Mouse (Mus musculus): Measurements from ENCODE around the gene Canx. TPM values are rescaled to one million over a fixed set of nuclear protein-coding genes. Genes with fewer than 3 reads are reported as not detected.

Gene Canx
- polyA plus RNA-seq, 1 experiment = 139 TPM

DNA sequence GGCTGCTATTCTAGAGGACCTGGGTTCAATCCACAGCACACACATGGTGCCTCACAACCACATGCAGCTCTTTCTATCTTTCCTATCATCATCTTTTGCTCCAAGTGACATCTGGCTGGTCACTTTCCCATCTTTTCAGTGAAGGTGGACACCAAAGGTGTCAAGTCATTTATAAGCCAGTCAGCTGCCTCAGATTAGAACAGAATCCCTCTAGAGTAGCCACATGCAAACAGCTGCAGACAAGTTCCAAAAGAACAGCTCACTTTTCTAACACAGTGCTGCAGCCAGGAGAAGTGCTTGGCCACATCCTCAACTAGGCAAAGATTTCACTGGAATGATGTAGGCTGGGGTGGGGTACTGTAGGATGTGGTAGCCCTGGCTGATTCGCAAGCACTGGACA lies 55.6 kb downstream of the Canx start:
- peak in 1 of 3 experiments; percentile 93 for TF ChIP-seq MYOG (IDR thresholded peaks at IDR 0.05; ENCODE audit: control insufficient read depth in 1 of 3, insufficient read depth in 1 of 3, insufficient read length in 2 of 3, low read depth in 2 of 3)
- TF ChIP-seq MYOD1 (IDR thresholded peaks at IDR 0.05; ENCODE audit: control insufficient read depth in 1 of 3, insufficient read length in 2 of 3, low read depth in 2 of 3) = peak in 2 of 3 experiments; percentile 25 to 49
- no peak for TF ChIP-seq REST (IDR thresholded peaks at IDR 0.05; ENCODE audit: insufficient read depth, insufficient read length)
- Histone ChIP-seq H3K36me3 (ENCODE audit: control insufficient read depth, insufficient read depth) (peaks cover 15% of the 10 kb centered on the region), H3K27me3 (ENCODE audit: control insufficient read depth, insufficient read depth, insufficient read length) (no peaks in the 10 kb centered on the region), H3K79me2 (ENCODE audit: control insufficient read depth, insufficient read depth) (peaks cover 73% of the 10 kb centered on the region), H3K4me2 (ENCODE audit: low read depth) (no peak overlapping the region), H3ac (ENCODE audit: control insufficient read depth, insufficient read length) (no peak overlapping the region), H3K4me3 (no peak overlapping the region)

DNA sequence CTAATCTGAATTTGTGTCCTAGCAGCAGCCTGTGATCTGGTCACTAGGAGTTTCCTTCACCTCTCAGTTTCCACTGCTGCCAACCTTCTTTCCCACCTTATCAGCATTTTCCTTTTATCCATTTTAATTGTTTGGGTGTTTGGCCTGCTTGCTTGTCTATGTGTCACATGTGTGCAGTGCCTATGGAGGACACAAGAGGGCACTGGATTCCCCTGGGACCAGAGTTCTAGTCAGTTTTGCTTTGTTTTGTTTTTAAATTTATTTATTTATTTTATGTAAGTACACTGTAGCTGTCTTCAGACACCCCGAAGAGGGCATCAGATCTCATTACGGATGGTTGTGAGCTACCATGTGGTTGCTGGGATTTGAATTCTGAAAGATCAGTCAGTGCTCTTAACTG lies 56.3 kb downstream of the Canx start:
- TF ChIP-seq SRF (IDR thresholded peaks at IDR 0.05; ENCODE audit: control insufficient read depth, insufficient read length, low read depth) (no peak), TCF3 (IDR thresholded peaks at IDR 0.05; ENCODE audit: insufficient read length, low read depth) (no peak), E2F4 (IDR thresholded peaks at IDR 0.05; ENCODE audit: insufficient read depth) (no peak), MAX (IDR thresholded peaks at IDR 0.05; ENCODE audit: low read depth) (no peak), POLR2A (IDR thresholded peaks at IDR 0.05; ENCODE audit: insufficient read length, low read depth) (no peak), CEBPB (IDR thresholded peaks at IDR 0.05; ENCODE audit: insufficient read depth, poor library complexity, severe bottlenecking) (no peak), REST (IDR thresholded peaks at IDR 0.05; ENCODE audit: insufficient read depth, insufficient read length) (no peak), POLR2AphosphoS2 (IDR thresholded peaks at IDR 0.05; ENCODE audit: insufficient read length, low read depth) (no peak), MYOD1 (IDR thresholded peaks at IDR 0.05; ENCODE audit: control insufficient read depth in 1 of 3, insufficient read length in 2 of 3, low read depth in 2 of 3) (no peak), MYOG (IDR thresholded peaks at IDR 0.05; ENCODE audit: control insufficient read depth in 1 of 3, insufficient read depth in 1 of 3, insufficient read length in 2 of 3, low read depth in 2 of 3) (no peak), USF1 (IDR thresholded peaks at IDR 0.05; ENCODE audit: low read depth) (no peak), TCF12 (IDR thresholded peaks at IDR 0.05; ENCODE audit: insufficient read depth, poor library complexity, severe bottlenecking) (no peak)
- H3K79me2 ChIP-seq (ENCODE audit: control insufficient read depth, insufficient read depth) = peaks cover 70% of the 10 kb centered on the region
- no peak overlapping the region for H3K4me3 ChIP-seq
- H3K27me3 ChIP-seq (ENCODE audit: control insufficient read depth, insufficient read depth, insufficient read length) = no peaks in the 10 kb centered on the region
- H3K4me2 ChIP-seq (ENCODE audit: low read depth) = no peak overlapping the region
- peaks cover 22% of the 10 kb centered on the region for H3K36me3 ChIP-seq (ENCODE audit: control insufficient read depth, insufficient read depth)
- no peak overlapping the region for H3ac ChIP-seq (ENCODE audit: control insufficient read depth, insufficient read length)

DNA sequence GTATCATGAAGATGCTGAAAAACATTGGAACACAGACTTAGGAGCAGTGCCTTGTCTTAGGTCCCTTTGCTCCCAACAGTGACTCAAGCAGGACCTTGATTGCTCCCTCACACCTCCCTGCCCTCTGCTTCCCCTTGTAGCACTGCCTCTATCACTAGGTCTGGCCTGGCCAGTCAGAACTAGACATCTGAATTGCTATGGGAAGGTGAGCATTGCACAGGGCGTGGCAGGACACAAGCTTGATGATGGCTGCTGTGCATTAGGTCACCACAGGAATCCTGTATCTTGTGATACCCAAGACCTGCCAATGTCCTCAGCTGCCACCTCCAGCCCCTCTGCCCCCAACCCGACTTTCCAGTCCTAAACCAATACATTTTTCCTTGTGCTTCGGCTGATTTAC lies 58.5 kb downstream of the Canx start:
- Histone ChIP-seq H3K36me3 (ENCODE audit: control insufficient read depth, insufficient read depth) (peaks cover 33% of the 10 kb centered on the region), H3K4me3 (no peak overlapping the region), H3K79me2 (ENCODE audit: control insufficient read depth, insufficient read depth) (peaks cover 49% of the 10 kb centered on the region), H3K27me3 (ENCODE audit: control insufficient read depth, insufficient read depth, insufficient read length) (no peaks in the 10 kb centered on the region), H3ac (ENCODE audit: control insufficient read depth, insufficient read length) (no peak overlapping the region), H3K4me2 (ENCODE audit: low read depth) (no peak overlapping the region)
- TF ChIP-seq POLR2A (IDR thresholded peaks at IDR 0.05; ENCODE audit: insufficient read length, low read depth) = no peak
- TF ChIP-seq SRF (IDR thresholded peaks at IDR 0.05; ENCODE audit: control insufficient read depth, insufficient read length, low read depth) = no peak
- TF ChIP-seq MAX (IDR thresholded peaks at IDR 0.05; ENCODE audit: low read depth) = no peak
- TF ChIP-seq E2F4 (IDR thresholded peaks at IDR 0.05; ENCODE audit: insufficient read depth) = no peak
- no peak for TF ChIP-seq REST (IDR thresholded peaks at IDR 0.05; ENCODE audit: insufficient read depth, insufficient read length)
- no peak for TF ChIP-seq CEBPB (IDR thresholded peaks at IDR 0.05; ENCODE audit: insufficient read depth, poor library complexity, severe bottlenecking)
- no peak for TF ChIP-seq MYOG (IDR thresholded peaks at IDR 0.05; ENCODE audit: control insufficient read depth in 1 of 3, insufficient read depth in 1 of 3, insufficient read length in 2 of 3, low read depth in 2 of 3)

DNA sequence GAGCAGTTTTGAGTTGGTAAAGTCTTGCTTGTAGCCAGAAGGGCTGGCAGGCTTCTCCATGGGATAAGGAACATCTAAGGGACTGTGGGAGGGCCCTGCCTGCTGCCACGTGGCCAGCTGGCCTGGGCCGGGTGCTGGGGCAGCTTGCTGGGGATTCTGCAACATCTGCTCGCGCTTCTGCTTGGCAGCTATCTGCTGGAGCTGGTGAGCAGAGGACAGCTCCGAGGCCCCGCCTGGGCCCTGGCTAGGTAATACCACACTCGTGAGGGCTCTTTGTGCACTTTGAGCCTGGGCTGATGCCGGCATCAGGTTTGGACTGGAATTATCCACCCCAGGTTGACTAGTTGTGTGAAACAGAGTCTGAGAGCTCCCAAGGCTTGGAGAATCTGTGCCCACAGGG lies 59.5 kb downstream of the Canx start:
- Histone ChIP-seq H3K27me3 (ENCODE audit: control insufficient read depth, insufficient read depth, insufficient read length) (no peaks in the 10 kb centered on the region), H3K4me3 (no peak overlapping the region), H3K36me3 (ENCODE audit: control insufficient read depth, insufficient read depth) (peaks cover 36% of the 10 kb centered on the region), H3K4me2 (ENCODE audit: low read depth) (no peak overlapping the region), H3ac (ENCODE audit: control insufficient read depth, insufficient read length) (no peak overlapping the region), H3K79me2 (ENCODE audit: control insufficient read depth, insufficient read depth) (peaks cover 38% of the 10 kb centered on the region)
- TF ChIP-seq E2F4 (IDR thresholded peaks at IDR 0.05; ENCODE audit: insufficient read depth) (no peak), MYOG (IDR thresholded peaks at IDR 0.05; ENCODE audit: control insufficient read depth in 1 of 3, insufficient read depth in 1 of 3, insufficient read length in 2 of 3, low read depth in 2 of 3) (no peak), MYOD1 (IDR thresholded peaks at IDR 0.05; ENCODE audit: control insufficient read depth in 1 of 3, insufficient read length in 2 of 3, low read depth in 2 of 3) (peak in 1 of 3 experiments; percentile 21)

DNA sequence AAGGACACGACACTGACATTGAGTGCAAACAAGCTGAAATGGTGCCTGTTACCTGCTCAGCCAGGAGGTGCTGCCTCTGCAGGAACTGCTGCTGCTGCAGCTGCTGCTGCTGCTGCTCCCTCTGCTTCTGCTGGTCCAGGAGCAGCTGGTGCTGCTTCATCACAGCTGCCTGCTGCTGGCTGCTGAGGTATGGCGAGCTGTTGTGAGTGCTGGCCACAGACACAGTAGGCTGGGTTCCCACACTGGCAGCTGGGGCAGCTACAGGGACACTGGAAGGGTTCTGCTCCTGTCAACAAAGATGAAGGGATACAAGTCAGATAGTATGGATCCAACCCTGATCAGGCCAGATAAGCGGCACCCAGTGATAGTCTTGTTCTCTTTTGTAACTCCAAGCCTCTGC lies 62.3 kb downstream of the Canx start:
- Histone ChIP-seq H3K4me3 (no peak overlapping the region), H3K27me3 (ENCODE audit: control insufficient read depth, insufficient read depth, insufficient read length) (no peaks in the 10 kb centered on the region), H3K79me2 (ENCODE audit: control insufficient read depth, insufficient read depth) (peaks cover 17% of the 10 kb centered on the region), H3K36me3 (ENCODE audit: control insufficient read depth, insufficient read depth) (peaks cover 47% of the 10 kb centered on the region), H3ac (ENCODE audit: control insufficient read depth, insufficient read length) (no peak overlapping the region), H3K4me2 (ENCODE audit: low read depth) (no peak overlapping the region)
- TF ChIP-seq MYOG (IDR thresholded peaks at IDR 0.05; ENCODE audit: control insufficient read depth in 1 of 3, insufficient read depth in 1 of 3, insufficient read length in 2 of 3, low read depth in 2 of 3) = peak; percentile 83 to 94 (median 91)
- TF ChIP-seq TCF3 (IDR thresholded peaks at IDR 0.05; ENCODE audit: insufficient read length, low read depth) = peak; percentile 93
- no peak for TF ChIP-seq POLR2AphosphoS2 (IDR thresholded peaks at IDR 0.05; ENCODE audit: insufficient read length, low read depth)
- no peak for TF ChIP-seq REST (IDR thresholded peaks at IDR 0.05; ENCODE audit: insufficient read depth, insufficient read length)
- TF ChIP-seq MYOD1 (IDR thresholded peaks at IDR 0.05; ENCODE audit: control insufficient read depth in 1 of 3, insufficient read length in 2 of 3, low read depth in 2 of 3) = peak; percentile 21 to 95 (median 94)
- TF ChIP-seq USF1 (IDR thresholded peaks at IDR 0.05; ENCODE audit: low read depth) = no peak
